Mouse (Mus musculus) lung, embryonic 15.5 days (tissue): Measurements from ENCODE around the gene Palld. TPM values are rescaled to one million over a fixed set of nuclear protein-coding genes. Genes with fewer than 3 reads are reported as not detected.
A peak's percentile ranks its signal among the peaks of the same experiment; 100 is the strongest.

ENCODE experiments used
- ATAC-seq: fragments of 200-750 bp; cut with Nextera tagmentation; 2 replicates; pipeline ENCODE4 v1.8.0; 2017; ENCODE audit warnings: moderate number of reproducible peaks, borderline replicate concordance; ENCODE audit not compliant: low FRiP score, low TSS enrichment; ENCODE audit errors: extremely low read depth
- H3K27ac ChIP-seq: fragments of 300-500 bp; sonication (generic); 2 replicates; pipeline ENCODE4 v1.5.1; 2015; ENCODE audit warnings: moderate library complexity, mild to moderate bottlenecking, inconsistent platforms
- H3K27me3 ChIP-seq: fragments of 300-500 bp; sonication (generic); 2 replicates; pipeline ENCODE4 v1.6.1; 2015; ENCODE audit warnings: inconsistent platforms
- H3K36me3 ChIP-seq: fragments of 300-500 bp; sonication (generic); 2 replicates; pipeline ENCODE4 v1.6.1; 2015; ENCODE audit warnings: inconsistent platforms
- H3K4me1 ChIP-seq: fragments of 300-500 bp; sonication (generic); 2 replicates; pipeline ENCODE4 v1.6.1; 2015; ENCODE audit warnings: inconsistent platforms
- H3K4me2 ChIP-seq: fragments of 300-500 bp; sonication (generic); 2 replicates; pipeline ENCODE4 v1.6.1; 2015; ENCODE audit warnings: inconsistent platforms, mild to moderate bottlenecking, moderate library complexity
- H3K4me3 ChIP-seq: fragments of 300-500 bp; sonication (generic); 2 replicates; pipeline ENCODE4 v1.5.1; 2015; ENCODE audit warnings: mild to moderate bottlenecking, inconsistent platforms
- H3K9ac ChIP-seq: fragments of 300-500 bp; sonication (generic); 2 replicates; pipeline ENCODE4 v1.6.1; 2015; ENCODE audit warnings: inconsistent platforms
- H3K9me3 ChIP-seq: fragments of 300-500 bp; sonication (generic); 2 replicates; pipeline ENCODE4 v1.6.1; 2016; ENCODE audit warnings: inconsistent platforms
- WGBS: fragments of 180-500 bp; shearing (Covaris S2); methylation state at CpG from one replicate; pipeline ENCODE4 v1.1.7; 2015; 5-methylcytosine and 5-hydroxymethylcytosine counted together
- polyA plus RNA-seq: library from polyadenylated mRNA; unstranded; fragments of >200 nt; fragmentation: Nextera tagmentation; extraction: Ambion mirVana; gene quantifications from 2 replicates; pipeline ENCODE4 v1.2.1, GENCODE M21; 2015

Palld gene
- polyA plus RNA-seq, 1 experiment from 2014 or later, result 96.5 TPM

GRCm38 (mm10) chr8:61588336-61588735, 314.2 kb downstream of the Palld start:
- peak overlapping the region; percentile 83 for H3K4me2 ChIP-seq
- H3K4me3 ChIP-seq, result no peak overlapping the region
- no peaks in the 10 kb centered on the region for H3K36me3 ChIP-seq
- no peak overlapping the region for H3K9ac ChIP-seq
- no peaks in the 10 kb centered on the region for H3K9me3 ChIP-seq
- H3K27ac ChIP-seq, result no peak overlapping the region
- WGBS, result 71% methylated on average over 1 of the region's 1 CpGs
- H3K27me3 ChIP-seq, result no peaks in the 10 kb centered on the region
- no peak for ATAC-seq
- H3K4me1 ChIP-seq, result peaks cover 30% of the 10 kb centered on the region

DNA sequence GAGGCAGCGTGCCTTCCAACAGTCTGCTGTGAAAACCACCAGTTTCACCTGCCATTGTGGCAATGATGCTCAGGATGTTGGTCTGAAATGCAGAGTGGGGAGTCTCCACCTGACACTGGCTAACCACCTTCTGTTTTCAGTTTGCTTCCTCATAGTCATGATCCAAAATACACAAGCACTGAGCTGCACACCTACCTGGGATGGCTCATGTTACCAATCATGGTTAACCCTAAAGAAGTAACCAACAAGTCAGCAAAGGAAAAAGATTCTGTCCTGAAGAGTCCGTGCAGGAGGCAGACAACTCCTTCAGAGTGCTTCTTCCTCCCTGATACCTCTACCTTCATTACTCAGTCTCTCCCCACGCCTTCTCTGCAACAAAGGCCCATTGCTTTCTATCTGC, 314.8 kb downstream of the Palld start:
- Histone ChIP-seq H3K9ac (no peak overlapping the region), H3K36me3 (no peaks in the 10 kb centered on the region), H3K27me3 (no peaks in the 10 kb centered on the region), H3K4me2 (no peak overlapping the region; the same call in 1 of the 2 replicates), H3K4me1 (peaks cover 26% of the 10 kb centered on the region), H3K4me3 (no peak overlapping the region), H3K9me3 (no peaks in the 10 kb centered on the region), H3K27ac (no peak overlapping the region)
- WGBS, result 84% methylated on average over 3 of the region's 3 CpGs
- ATAC-seq, result no peak

DNA sequence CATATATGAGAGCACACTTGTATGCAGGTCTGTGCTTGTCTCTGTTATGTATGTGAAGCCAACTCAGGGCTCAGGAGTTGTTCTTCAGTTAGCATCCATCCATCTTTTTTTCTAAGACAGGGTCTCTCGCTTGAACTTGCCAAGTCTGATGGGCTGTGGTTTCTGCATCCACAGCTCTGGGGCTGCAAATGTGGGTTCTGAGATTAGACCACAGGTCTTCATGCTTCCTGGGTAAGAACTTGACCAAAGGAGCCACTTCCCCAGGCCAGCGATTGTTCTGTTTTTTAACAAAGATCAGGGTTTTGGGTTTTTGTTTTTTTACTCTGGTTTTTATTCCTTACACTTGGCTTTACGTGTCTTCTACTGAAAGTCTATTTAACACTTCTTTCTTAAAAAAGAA, 316.0 kb downstream of the Palld start:
- H3K9ac ChIP-seq, result no peak overlapping the region
- no peaks in the 10 kb centered on the region for H3K36me3 ChIP-seq
- WGBS, result 84% methylated on average over 3 of the region's 3 CpGs
- H3K4me3 ChIP-seq, result no peak overlapping the region
- no peaks in the 10 kb centered on the region for H3K27me3 ChIP-seq
- H3K4me1 ChIP-seq, result peaks cover 20% of the 10 kb centered on the region
- no peak overlapping the region for H3K27ac ChIP-seq
- no peak overlapping the region for H3K4me2 ChIP-seq
- ATAC-seq, result no peak
- H3K9me3 ChIP-seq, result no peaks in the 10 kb centered on the region

DNA sequence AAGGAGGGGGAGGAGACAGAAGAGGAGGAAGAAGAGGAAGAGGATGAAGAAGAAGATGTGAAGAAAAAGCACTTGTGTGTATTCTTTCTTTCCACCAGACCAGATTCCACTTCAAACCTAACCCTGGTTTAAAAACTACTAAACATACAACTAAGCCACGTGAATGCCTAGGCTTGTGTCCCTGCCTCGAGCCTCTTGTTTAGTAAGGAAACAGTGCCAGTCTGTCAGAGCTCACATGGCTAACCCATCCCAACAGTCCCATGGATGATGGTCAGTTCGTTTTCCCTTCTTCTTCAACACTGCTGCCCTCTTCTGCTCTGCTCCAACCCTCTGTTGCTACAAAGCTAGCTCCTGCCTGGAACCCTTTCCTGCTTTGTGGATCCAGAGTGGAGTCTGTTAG, 316.7 kb downstream of the Palld start:
- Histone ChIP-seq H3K4me1 (peaks cover 21% of the 10 kb centered on the region; the same call in 1 of the 2 replicates), H3K9ac (no peak overlapping the region), H3K9me3 (no peaks in the 10 kb centered on the region), H3K27ac (no peak overlapping the region), H3K27me3 (no peaks in the 10 kb centered on the region), H3K4me2 (no peak overlapping the region), H3K36me3 (no peaks in the 10 kb centered on the region), H3K4me3 (no peak overlapping the region)
- WGBS, result 73% methylated on average over 3 of the region's 3 CpGs
- no peak for ATAC-seq

GRCm38 (mm10) chr8:61584714-61585383, 317.6 kb downstream of the Palld start:
- H3K27ac ChIP-seq, result no peak overlapping the region; the same call in 1 of the 2 replicates
- H3K4me3 ChIP-seq, result no peak overlapping the region
- H3K9me3 ChIP-seq, result no peaks in the 10 kb centered on the region
- H3K4me2 ChIP-seq, result no peak overlapping the region
- H3K4me1 ChIP-seq, result peaks cover 21% of the 10 kb centered on the region; the same call in 1 of the 2 replicates
- no peaks in the 10 kb centered on the region for H3K36me3 ChIP-seq
- ATAC-seq, result peak; percentile 37; the same call in 1 of the 2 replicates
- no peak overlapping the region for H3K9ac ChIP-seq
- WGBS, result 73% methylated on average over 5 of the region's 5 CpGs
- H3K27me3 ChIP-seq, result no peaks in the 10 kb centered on the region

DNA sequence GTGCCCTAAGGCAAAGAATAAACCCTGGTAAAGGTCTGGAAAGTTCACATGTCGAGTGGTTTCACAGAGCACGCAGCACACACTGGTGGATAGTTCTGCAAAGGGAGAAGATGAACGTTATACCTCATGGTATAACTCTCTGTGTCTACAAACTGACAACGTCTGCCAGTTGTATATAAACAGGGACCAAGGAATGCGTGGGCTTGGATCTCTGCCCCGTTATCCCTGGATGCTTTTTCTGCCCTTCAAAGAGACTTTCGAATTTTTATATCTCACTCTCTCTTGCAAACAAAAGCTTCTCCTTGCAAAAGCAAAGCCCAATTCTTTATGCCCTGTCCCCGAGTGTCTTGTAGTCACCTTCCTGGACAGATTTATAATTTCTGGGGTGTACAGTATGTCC, 319.9 kb downstream of the Palld start:
- Histone ChIP-seq H3K4me3 (no peak overlapping the region), H3K27ac (no peak overlapping the region), H3K9me3 (no peaks in the 10 kb centered on the region), H3K36me3 (0 out of 2 replicates have a peak, but pooled peaks cover 6% of the 10 kb centered on the region), H3K4me2 (no peak overlapping the region), H3K27me3 (no peaks in the 10 kb centered on the region), H3K9ac (no peak overlapping the region), H3K4me1 (peaks cover 9% of the 10 kb centered on the region; the same call in 1 of the 2 replicates)
- ATAC-seq, result no peak
- 50% methylated on average over 8 of the region's 8 CpGs for WGBS

DNA sequence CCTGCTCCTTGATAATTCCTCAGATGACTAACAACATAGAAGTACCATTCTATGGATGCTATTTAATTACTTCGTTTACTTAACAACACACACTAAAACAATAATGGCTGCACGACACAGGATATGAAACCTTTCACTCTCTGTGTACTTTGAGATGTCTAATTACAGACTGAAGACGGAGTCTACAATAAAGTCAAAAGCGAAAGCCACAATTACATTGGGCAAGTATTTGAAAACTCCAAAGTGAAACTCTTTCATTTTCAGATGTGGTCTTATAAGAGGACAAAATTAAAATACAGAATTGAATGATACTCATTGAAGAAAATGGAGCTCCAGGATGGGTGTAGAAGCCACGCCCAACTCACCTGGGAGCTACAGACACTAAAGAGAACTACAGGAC, 321.2 kb downstream of the Palld start:
- Histone ChIP-seq H3K36me3 (0 out of 2 replicates have a peak, but pooled peaks cover 9% of the 10 kb centered on the region), H3K9me3 (no peaks in the 10 kb centered on the region), H3K27me3 (no peaks in the 10 kb centered on the region), H3K9ac (no peak overlapping the region), H3K4me1 (peaks cover 7% of the 10 kb centered on the region; the same call in 1 of the 2 replicates), H3K27ac (no peak overlapping the region), H3K4me3 (no peak overlapping the region), H3K4me2 (no peak overlapping the region)
- WGBS, result 87% methylated on average over 5 of the region's 5 CpGs
- no peak for ATAC-seq

GRCm38 (mm10) chr8:61579831-61580230, 322.7 kb downstream of the Palld start:
- no peak overlapping the region for H3K4me3 ChIP-seq
- 76% methylated on average over 4 of the region's 4 CpGs for WGBS
- no peaks in the 10 kb centered on the region for H3K9me3 ChIP-seq
- no peak overlapping the region for H3K9ac ChIP-seq
- H3K4me1 ChIP-seq, result peaks cover 16% of the 10 kb centered on the region
- H3K36me3 ChIP-seq, result 0 out of 2 replicates have a peak, but pooled peaks cover 9% of the 10 kb centered on the region
- H3K4me2 ChIP-seq, result no peak overlapping the region
- H3K27ac ChIP-seq, result no peak overlapping the region
- no peak for ATAC-seq
- no peaks in the 10 kb centered on the region for H3K27me3 ChIP-seq

DNA sequence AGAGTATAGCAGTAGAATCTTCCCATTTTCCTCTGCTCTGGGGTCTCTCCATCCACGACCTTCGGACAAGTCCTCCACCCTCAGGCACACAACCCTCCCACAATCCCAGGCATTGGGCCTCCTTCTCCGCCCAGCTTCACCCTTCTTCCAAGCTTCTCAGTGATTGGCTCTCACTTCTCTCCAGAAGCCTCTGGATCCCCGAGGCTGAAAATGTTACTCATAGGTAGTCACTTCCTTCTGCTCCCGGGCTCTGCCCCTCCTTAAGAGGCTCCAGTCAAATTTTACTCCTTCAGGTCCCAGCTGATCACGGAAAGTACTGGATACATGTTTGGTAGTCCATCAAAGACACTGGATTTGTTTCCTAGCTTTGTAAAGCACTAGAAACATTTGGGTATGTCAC, 323.7 kb downstream of the Palld start:
- peaks cover 25% of the 10 kb centered on the region for H3K4me1 ChIP-seq
- H3K36me3 ChIP-seq, result 0 out of 2 replicates have a peak, but pooled peaks cover 9% of the 10 kb centered on the region
- no peak overlapping the region for H3K4me3 ChIP-seq
- no peak overlapping the region for H3K4me2 ChIP-seq
- 80% methylated on average over 6 of the region's 6 CpGs for WGBS
- no peaks in the 10 kb centered on the region for H3K27me3 ChIP-seq
- no peak overlapping the region for H3K27ac ChIP-seq
- H3K9ac ChIP-seq, result no peak overlapping the region
- no peak for ATAC-seq
- no peaks in the 10 kb centered on the region for H3K9me3 ChIP-seq

- no peak overlapping the region for H3K9ac ChIP-seq
- H3K36me3 ChIP-seq, result 0 out of 2 replicates have a peak, but pooled peaks cover 9% of the 10 kb centered on the region
- peaks cover 43% of the 10 kb centered on the region for H3K4me1 ChIP-seq
- 44% methylated on average over 4 of the region's 4 CpGs for WGBS
- no peak for ATAC-seq
- H3K27me3 ChIP-seq, result no peaks in the 10 kb centered on the region
- no peak overlapping the region for H3K4me2 ChIP-seq
- H3K9me3 ChIP-seq, result no peaks in the 10 kb centered on the region
- no peak overlapping the region for H3K27ac ChIP-seq
- no peak overlapping the region for H3K4me3 ChIP-seq
Observed at GRCm38 (mm10) chr8:61575096-61575653, 327.3 kb downstream of the Palld start.

DNA sequence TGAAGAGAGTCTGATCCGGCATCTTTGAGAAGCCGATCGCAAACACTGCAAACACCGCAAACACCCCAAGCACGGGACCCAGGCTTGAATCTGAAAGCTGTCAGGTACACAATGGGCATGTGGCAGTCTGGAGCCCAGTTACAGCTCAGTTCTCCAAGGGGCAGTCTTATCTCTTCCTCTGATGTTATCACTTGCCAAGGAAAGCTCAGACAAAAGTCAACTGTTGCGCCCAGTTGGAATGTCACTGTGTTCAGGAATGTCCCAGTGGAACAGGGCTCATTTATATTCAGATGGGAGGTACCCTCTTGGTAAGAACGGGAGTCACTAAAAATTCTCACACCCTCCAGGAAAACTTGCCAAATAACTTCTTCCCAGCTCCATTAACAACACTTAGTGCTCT, 328.0 kb downstream of the Palld start:
- Histone ChIP-seq H3K4me3 (no peak overlapping the region), H3K36me3 (0 out of 2 replicates have a peak, but pooled peaks cover 9% of the 10 kb centered on the region), H3K27me3 (no peaks in the 10 kb centered on the region), H3K9me3 (no peaks in the 10 kb centered on the region), H3K27ac (peak overlapping the region; percentile 8; the same call in 1 of the 2 replicates), H3K4me2 (no peak overlapping the region), H3K9ac (no peak overlapping the region), H3K4me1 (peaks cover 46% of the 10 kb centered on the region)
- peak; percentile 28; the same call in 1 of the 2 replicates for ATAC-seq
- WGBS, result 49% methylated on average over 7 of the region's 7 CpGs
